Mouse (Mus musculus): ENCODE measurements around the gene Slc36a2. TPM values are rescaled to one million over a fixed set of nuclear protein-coding genes. Genes with fewer than 3 reads are reported as not detected.
A peak's percentile ranks its signal among the peaks of the same experiment; 100 is the strongest.

Gene Slc36a2
- total RNA-seq (2014; rRNA removed; ENCODE audit: low replicate concordance) (2.5 and 10.2 TPM in 2 replicates), polyA plus RNA-seq (2015; fragmentation: Nextera tagmentation; extraction: Ambion mirVana) (6.6 and 7.0 TPM in 2 replicates)

- Histone ChIP-seq H3K4me1 (ENCODE audit: control insufficient read depth, insufficient read depth) (peaks cover 13% of the 10 kb centered on the region), H3K27ac (ENCODE audit: low read depth) (no peak within 1 kb of the TSS), H3K4me2 (ENCODE audit: low read depth, low read length) (no peak within 1 kb of the TSS), H3K36me3 (replicated peaks; ENCODE audit: control insufficient read depth, insufficient read depth, low read length) (no peaks in the 10 kb centered on the region), H3K9me3 (replicated peaks; ENCODE audit: control insufficient read depth, low read length) (no peaks in the 10 kb centered on the region), H3K27me3 (ENCODE audit: control insufficient read depth, insufficient read depth, low read length) (no peaks in the 10 kb centered on the region), H3K9ac (replicated peaks; ENCODE audit: low read depth, low read length) (no peak within 1 kb of the TSS), H3K4me3 (ENCODE audit: low read depth, low read length) (no peak within 1 kb of the TSS)
- DNase-seq (ENCODE audit: low spot score) (peak; percentile 16), ATAC-seq (ENCODE audit: insufficient read depth, low read depth) (no peak)
- WGBS: 37% methylated on average over 10 of the region's 10 CpGs
- TF ChIP-seq EP300 (IDR thresholded peaks at IDR 0.05; ENCODE audit: low read depth): no peak
- TF ChIP-seq CTCF (IDR thresholded peaks at IDR 0.05; ENCODE audit: low read depth): no peak
These were observed at the start of gene Slc36a2 for GRCm38 (mm10) chr11:55184733-55185291. Slc36a2 (minus strand) TSS chr11:55185077.

GRCm38 (mm10) chr11:55234288-55234687 lies 49.4 kb upstream of the Slc36a2 start:
- 83% methylated on average over 7 of the region's 7 CpGs for whole genome bisulfite sequencing

GRCm38 (mm10) chr11:55231034-55231433 lies 46.2 kb upstream of the Slc36a2 start:
- 78% methylated on average over 6 of the region's 6 CpGs for WGBS
- Histone ChIP-seq H3K4me1 (ENCODE audit: control insufficient read depth, insufficient read depth) (no peaks in the 10 kb centered on the region), H3K9me3 (replicated peaks; ENCODE audit: control insufficient read depth, low read length) (no peaks in the 10 kb centered on the region), H3K9ac (replicated peaks; ENCODE audit: low read depth, low read length) (no peak overlapping the region), H3K36me3 (replicated peaks; ENCODE audit: control insufficient read depth, insufficient read depth, low read length) (peaks cover 39% of the 10 kb centered on the region), H3K4me3 (ENCODE audit: low read depth, low read length) (no peak overlapping the region), H3K27me3 (ENCODE audit: control insufficient read depth, insufficient read depth, low read length) (no peaks in the 10 kb centered on the region), H3K4me2 (ENCODE audit: low read depth, low read length) (no peak overlapping the region), H3K27ac (ENCODE audit: low read depth) (no peak overlapping the region)
- DNase-seq (ENCODE audit: low spot score): no peak
- TF ChIP-seq CTCF (IDR thresholded peaks at IDR 0.05; ENCODE audit: low read depth) (no peak), EP300 (IDR thresholded peaks at IDR 0.05; ENCODE audit: low read depth) (no peak)
- ATAC-seq (ENCODE audit: insufficient read depth, low read depth): no peak

More at GRCm38 (mm10) chr11:55234288-55234687, 49.4 kb upstream of the Slc36a2 start:
- DNase-seq (ENCODE audit: low spot score): no peak
- Histone ChIP-seq H3K4me1 (ENCODE audit: control insufficient read depth, insufficient read depth) (no peaks in the 10 kb centered on the region), H3K27me3 (ENCODE audit: control insufficient read depth, insufficient read depth, low read length) (no peaks in the 10 kb centered on the region), H3K27ac (ENCODE audit: low read depth) (no peak overlapping the region), H3K4me3 (ENCODE audit: low read depth, low read length) (no peak overlapping the region), H3K36me3 (replicated peaks; ENCODE audit: control insufficient read depth, insufficient read depth, low read length) (peaks cover 22% of the 10 kb centered on the region; the same call in 1 of the 2 replicates), H3K9ac (replicated peaks; ENCODE audit: low read depth, low read length) (no peak overlapping the region), H3K4me2 (ENCODE audit: low read depth, low read length) (no peak overlapping the region), H3K9me3 (replicated peaks; ENCODE audit: control insufficient read depth, low read length) (no peaks in the 10 kb centered on the region)
- TF ChIP-seq EP300 (IDR thresholded peaks at IDR 0.05; ENCODE audit: low read depth) (no peak), CTCF (IDR thresholded peaks at IDR 0.05; ENCODE audit: low read depth) (no peak)
- no peak for ATAC-seq (ENCODE audit: insufficient read depth, low read depth)

- no peak overlapping the region for H3K4me3 ChIP-seq (ENCODE audit: low read depth, low read length)
- peaks cover 58% of the 10 kb centered on the region for H3K36me3 ChIP-seq (replicated peaks; ENCODE audit: control insufficient read depth, insufficient read depth, low read length)
- H3K9me3 ChIP-seq (replicated peaks; ENCODE audit: control insufficient read depth, low read length): no peaks in the 10 kb centered on the region
- no peak overlapping the region for H3K4me2 ChIP-seq (ENCODE audit: low read depth, low read length)
- TF ChIP-seq CTCF (IDR thresholded peaks at IDR 0.05; ENCODE audit: low read depth): no peak
- no peak for TF ChIP-seq EP300 (IDR thresholded peaks at IDR 0.05; ENCODE audit: low read depth)
- H3K27ac ChIP-seq (ENCODE audit: low read depth): no peak overlapping the region
- no peak overlapping the region for H3K9ac ChIP-seq (replicated peaks; ENCODE audit: low read depth, low read length)
- ATAC-seq (ENCODE audit: insufficient read depth, low read depth): no peak
- no peaks in the 10 kb centered on the region for H3K4me1 ChIP-seq (ENCODE audit: control insufficient read depth, insufficient read depth)
- no peaks in the 10 kb centered on the region for H3K27me3 ChIP-seq (ENCODE audit: control insufficient read depth, insufficient read depth, low read length)
- no peak for DNase-seq (ENCODE audit: low spot score)
- 75% methylated on average over 7 of the region's 7 CpGs for WGBS
These were observed 36.4 kb upstream of the Slc36a2 start for GRCm38 (mm10) chr11:55221306-55221705.

- Histone ChIP-seq H3K27me3 (ENCODE audit: control insufficient read depth, insufficient read depth, low read length) (no peaks in the 10 kb centered on the region), H3K27ac (ENCODE audit: low read depth) (no peak overlapping the region), H3K4me1 (ENCODE audit: control insufficient read depth, insufficient read depth) (no peaks in the 10 kb centered on the region), H3K36me3 (replicated peaks; ENCODE audit: control insufficient read depth, insufficient read depth, low read length) (peaks cover 31% of the 10 kb centered on the region), H3K4me3 (ENCODE audit: low read depth, low read length) (no peak overlapping the region), H3K9me3 (replicated peaks; ENCODE audit: control insufficient read depth, low read length) (no peaks in the 10 kb centered on the region), H3K9ac (replicated peaks; ENCODE audit: low read depth, low read length) (no peak overlapping the region), H3K4me2 (ENCODE audit: low read depth, low read length) (no peak overlapping the region)
- WGBS: 79% methylated on average over 3 of the region's 3 CpGs
- DNase-seq (ENCODE audit: low spot score) (no peak), ATAC-seq (ENCODE audit: insufficient read depth, low read depth) (no peak)
- TF ChIP-seq EP300 (IDR thresholded peaks at IDR 0.05; ENCODE audit: low read depth) (no peak), CTCF (IDR thresholded peaks at IDR 0.05; ENCODE audit: low read depth) (no peak)
These were observed 33.6 kb upstream of the Slc36a2 start for GRCm38 (mm10) chr11:55218473-55218872.

GRCm38 (mm10) chr11:55217880-55218279 lies 33.0 kb upstream of the Slc36a2 start:
- TF ChIP-seq EP300 (IDR thresholded peaks at IDR 0.05; ENCODE audit: low read depth): no peak
- no peak for TF ChIP-seq CTCF (IDR thresholded peaks at IDR 0.05; ENCODE audit: low read depth)
- Histone ChIP-seq H3K4me3 (ENCODE audit: low read depth, low read length) (no peak overlapping the region), H3K27ac (ENCODE audit: low read depth) (no peak overlapping the region)

More at GRCm38 (mm10) chr11:55217880-55218279, 33.0 kb upstream of the Slc36a2 start:
- WGBS: 48% methylated on average over 7 of the region's 7 CpGs
- Histone ChIP-seq H3K27me3 (ENCODE audit: control insufficient read depth, insufficient read depth, low read length) (no peaks in the 10 kb centered on the region), H3K36me3 (replicated peaks; ENCODE audit: control insufficient read depth, insufficient read depth, low read length) (peaks cover 28% of the 10 kb centered on the region), H3K4me1 (ENCODE audit: control insufficient read depth, insufficient read depth) (no peaks in the 10 kb centered on the region), H3K4me2 (ENCODE audit: low read depth, low read length) (no peak overlapping the region), H3K9me3 (replicated peaks; ENCODE audit: control insufficient read depth, low read length) (no peaks in the 10 kb centered on the region), H3K9ac (replicated peaks; ENCODE audit: low read depth, low read length) (no peak overlapping the region)
- DNase-seq (ENCODE audit: low spot score) (no peak), ATAC-seq (ENCODE audit: insufficient read depth, low read depth) (peak; percentile 50; the same call in 1 of the 2 replicates)
